Mouse (Mus musculus) midbrain, postnatal 0 days (tissue): Measurements from ENCODE around the gene Ppm1h. TPM values are rescaled to one million over a fixed set of nuclear protein-coding genes. Genes with fewer than 3 reads are reported as not detected.

Experiments
- ATAC-seq: fragments of 200-750 bp; cut with Nextera tagmentation; 2 replicates; pipeline ENCODE4 v1.8.0; 2017; ENCODE audit warnings: moderate number of reproducible peaks, mild to moderate bottlenecking, moderate TSS enrichment, moderate library complexity; ENCODE audit not compliant: low FRiP score
- DNase-seq: peaks from one replicate; pipeline ENCODE4 v3.0.0-alpha.2; 2015; ENCODE audit warnings: low spot score
- H3K27ac ChIP-seq: fragments of 300-500 bp; sonication (generic); 2 replicates; pipeline ENCODE4 v1.5.1; 2014; ENCODE audit warnings: low read depth, mild to moderate bottlenecking, low read length, mixed read lengths
- H3K27me3 ChIP-seq: fragments of 300-500 bp; sonication (generic); 2 replicates; pipeline ENCODE4 v1.6.1; 2014; ENCODE audit warnings: low read length, control low read depth, mixed read lengths; ENCODE audit not compliant: insufficient read depth
- H3K36me3 ChIP-seq: fragments of 300-500 bp; sonication (generic); 2 replicates; pipeline ENCODE4 v1.6.1; 2014; ENCODE audit warnings: low read length, control low read depth, mixed read lengths; ENCODE audit not compliant: insufficient read depth
- H3K4me1 ChIP-seq: fragments of 300-500 bp; sonication (generic); 2 replicates; pipeline ENCODE4 v1.6.1; 2014; ENCODE audit warnings: mild to moderate bottlenecking, control low read depth, antibody characterized with exemption, low read length, mixed read lengths; ENCODE audit not compliant: insufficient read depth
- H3K4me2 ChIP-seq: fragments of 300-500 bp; sonication (generic); 2 replicates; pipeline ENCODE4 v1.6.1; 2014; ENCODE audit warnings: low read depth, mild to moderate bottlenecking, low read length, mixed read lengths; ENCODE audit not compliant: poor library complexity, severe bottlenecking
- H3K4me3 ChIP-seq: fragments of 300-500 bp; sonication (generic); 2 replicates; pipeline ENCODE4 v1.5.1; 2014; ENCODE audit warnings: low read depth, mild to moderate bottlenecking, low read length, moderate library complexity
- H3K9ac ChIP-seq: fragments of 300-500 bp; sonication (generic); replicated peaks from 2 replicates; pipeline ENCODE4 v1.6.1; 2014; ENCODE audit warnings: mild to moderate bottlenecking, low read length, moderate library complexity, mixed read lengths; ENCODE audit not compliant: poor library complexity, severe bottlenecking
- H3K9me3 ChIP-seq: fragments of 300-500 bp; sonication (generic); 2 replicates; pipeline ENCODE4 v1.6.1; 2016; ENCODE audit warnings: low read length, control low read depth
- CTCF ChIP-seq: IDR thresholded peaks from 2 replicates; pipeline ENCODE4 v1.5.1; 2016; ENCODE audit warnings: antibody characterized with exemption, mild to moderate bottlenecking
- whole genome bisulfite sequencing: fragments of 180-500 bp; shearing (Covaris S2); extraction: QIAGEN DNeasy Blood & Tissue Kit; methylation state at CpG from one replicate; pipeline ENCODE4 v1.1.7; 2014; 5-methylcytosine and 5-hydroxymethylcytosine counted together
- polyA plus RNA-seq: library from polyadenylated mRNA; unstranded; fragments of >200 nt; fragmentation: Nextera tagmentation; extraction: Ambion mirVana; gene quantifications from 2 replicates; pipeline ENCODE4 v1.2.1, GENCODE M21; 2015
- total RNA-seq: library from RNA; depleted of rRNA; stranded (reverse); fragments of >200 nt; gene quantifications from 2 replicates; pipeline ENCODE4 v1.2.3, GENCODE M21; 2014

Gene Ppm1h
- total and polyA plus RNA-seq, 2 experiments from 2014 or later, result 28.0 to 42.8 TPM

DNA sequence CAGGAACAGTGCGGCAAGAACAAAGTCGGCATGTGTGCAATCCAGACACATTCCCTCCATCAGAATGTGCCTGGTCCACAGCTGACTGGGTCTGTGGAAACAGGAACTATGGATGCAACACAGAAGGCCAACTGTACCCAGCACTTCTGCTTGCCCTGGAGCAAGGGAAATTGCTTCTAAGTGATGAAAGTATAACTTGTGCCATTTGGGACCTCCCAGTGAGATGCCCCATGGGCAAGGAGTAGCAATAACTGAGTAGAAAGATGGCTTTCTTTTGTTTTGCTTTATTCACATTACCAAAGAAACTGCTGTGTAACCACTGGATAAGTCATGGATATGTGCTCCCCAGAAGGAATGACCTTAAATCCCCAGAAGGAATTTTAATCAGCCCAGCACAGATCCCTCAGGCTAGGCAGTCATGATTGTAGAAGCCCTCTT is 169.5 kb downstream of the Ppm1h start:
- H3K9me3 ChIP-seq, result no peaks in the 10 kb centered on the region
- no peak overlapping the region for H3K4me3 ChIP-seq
- ATAC-seq (no peak), DNase-seq (no peak)
- H3K9ac ChIP-seq, result no peak overlapping the region
- WGBS, result 88% methylated on average over 2 of the region's 2 CpGs
- H3K4me2 ChIP-seq, result no peak overlapping the region
- TF ChIP-seq CTCF, result no peak
- no peaks in the 10 kb centered on the region for H3K36me3 ChIP-seq
- H3K4me1 ChIP-seq, result no peaks in the 10 kb centered on the region
- H3K27ac ChIP-seq, result no peak overlapping the region
- no peaks in the 10 kb centered on the region for H3K27me3 ChIP-seq

GRCm38 (mm10) chr10:122851267-122852160 is 173.0 kb downstream of the Ppm1h start:
- no peaks in the 10 kb centered on the region for H3K4me1 ChIP-seq
- TF ChIP-seq CTCF, result no peak
- H3K9ac ChIP-seq, result no peak overlapping the region
- ATAC-seq (no peak), DNase-seq (no peak)
- no peaks in the 10 kb centered on the region for H3K9me3 ChIP-seq
- 91% methylated on average over 16 of the region's 16 CpGs for WGBS
- no peak overlapping the region for H3K4me3 ChIP-seq
- H3K27ac ChIP-seq, result no peak overlapping the region
- H3K4me2 ChIP-seq, result no peak overlapping the region
- H3K36me3 ChIP-seq, result no peaks in the 10 kb centered on the region
- H3K27me3 ChIP-seq, result no peaks in the 10 kb centered on the region

GRCm38 (mm10) chr10:122854571-122854970 is 176.0 kb downstream of the Ppm1h start:
- no peak overlapping the region for H3K4me3 ChIP-seq
- no peaks in the 10 kb centered on the region for H3K27me3 ChIP-seq
- DNase-seq (no peak), ATAC-seq (no peak)
- no peak overlapping the region for H3K4me2 ChIP-seq
- H3K36me3 ChIP-seq, result no peaks in the 10 kb centered on the region
- no peaks in the 10 kb centered on the region for H3K9me3 ChIP-seq
- H3K4me1 ChIP-seq, result no peaks in the 10 kb centered on the region
- no peak overlapping the region for H3K27ac ChIP-seq
- WGBS, result 91% methylated on average over 6 of the region's 6 CpGs
- no peak for TF ChIP-seq CTCF
- no peak overlapping the region for H3K9ac ChIP-seq

- Histone ChIP-seq H3K36me3 (no peaks in the 10 kb centered on the region), H3K27ac (no peak overlapping the region), H3K4me2 (no peak overlapping the region), H3K4me3 (no peak overlapping the region), H3K9me3 (no peaks in the 10 kb centered on the region), H3K4me1 (no peaks in the 10 kb centered on the region), H3K27me3 (no peaks in the 10 kb centered on the region), H3K9ac (no peak overlapping the region)
- TF ChIP-seq CTCF, result no peak
- whole genome bisulfite sequencing, result 66% methylated on average over 4 of the region's 4 CpGs
- ATAC-seq, result no peak
- no peak for DNase-seq
Observed at GRCm38 (mm10) chr10:122855149-122855548, 176.6 kb downstream of the Ppm1h start.

DNA sequence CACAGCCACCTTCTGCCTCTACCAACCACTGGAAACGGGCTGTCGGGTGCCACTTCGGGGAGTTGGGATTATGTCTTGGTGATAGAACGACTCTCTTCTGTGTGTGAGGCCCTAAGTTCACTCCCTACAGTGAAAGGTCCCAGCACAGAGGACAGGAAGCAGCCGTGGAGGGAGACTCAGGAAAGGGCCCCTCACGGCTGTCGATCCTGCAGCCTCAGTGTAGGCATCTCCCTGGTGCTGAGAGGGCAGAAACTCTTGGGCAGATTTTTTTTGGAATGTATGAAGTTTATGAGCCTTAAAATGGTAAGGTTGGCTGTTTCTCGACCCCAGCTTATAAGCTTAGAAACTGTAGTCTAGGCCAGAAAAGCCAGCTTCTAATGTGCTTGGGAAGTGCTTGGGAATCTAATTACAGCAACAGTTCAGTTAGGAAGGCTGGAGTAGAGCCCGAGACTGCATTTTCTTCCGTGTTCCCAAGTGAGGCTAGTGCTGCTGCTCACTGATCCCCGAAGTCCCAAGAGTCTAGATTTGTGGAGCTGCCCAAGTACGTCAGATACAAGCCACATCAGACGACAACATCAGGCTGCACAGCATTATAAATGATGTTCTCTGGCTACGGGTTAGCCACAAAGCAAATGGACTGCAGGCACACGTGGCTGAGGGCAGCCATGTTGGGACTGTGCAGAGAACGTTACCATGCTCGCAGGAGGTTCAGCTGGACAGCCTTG is 177.6 kb downstream of the Ppm1h start:
- WGBS, result 79% methylated on average over 17 of the region's 17 CpGs
- TF ChIP-seq CTCF, result no peak

DNA sequence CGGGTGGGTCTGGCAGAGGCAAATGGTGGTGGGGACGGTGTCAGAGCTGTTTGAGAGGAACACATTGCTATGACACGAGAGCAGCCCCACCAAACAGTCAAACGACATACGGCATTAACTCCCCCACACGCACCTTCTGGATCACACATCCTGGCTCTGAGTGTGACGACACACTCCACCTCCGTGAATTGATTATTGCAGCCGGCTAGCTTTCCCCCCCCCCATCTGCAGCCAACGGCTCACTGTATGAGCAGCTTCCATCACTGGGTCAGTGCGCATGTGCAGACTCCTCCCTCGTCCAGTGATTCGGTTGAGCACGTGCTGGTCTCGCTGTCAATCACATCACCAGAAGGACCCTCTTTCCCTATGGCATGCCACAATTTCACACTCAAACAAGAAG is 178.6 kb downstream of the Ppm1h start:
- TF ChIP-seq CTCF, result no peak
- Histone ChIP-seq H3K4me1 (no peaks in the 10 kb centered on the region), H3K4me2 (no peak overlapping the region), H3K9me3 (no peaks in the 10 kb centered on the region), H3K27ac (no peak overlapping the region), H3K36me3 (no peaks in the 10 kb centered on the region), H3K4me3 (no peak overlapping the region), H3K9ac (no peak overlapping the region), H3K27me3 (no peaks in the 10 kb centered on the region)
- ATAC-seq (no peak), DNase-seq (no peak)
- WGBS, result 93% methylated on average over 15 of the region's 15 CpGs

More for the DNA sequence above, 177.6 kb downstream of the Ppm1h start:
- H3K4me3 ChIP-seq, result no peak overlapping the region
- H3K4me2 ChIP-seq, result no peak overlapping the region
- ATAC-seq, result no peak
- no peak for DNase-seq
- H3K9me3 ChIP-seq, result no peaks in the 10 kb centered on the region
- no peak overlapping the region for H3K9ac ChIP-seq
- H3K4me1 ChIP-seq, result no peaks in the 10 kb centered on the region
- H3K27ac ChIP-seq, result no peak overlapping the region
- no peaks in the 10 kb centered on the region for H3K36me3 ChIP-seq
- H3K27me3 ChIP-seq, result no peaks in the 10 kb centered on the region
